Mouse (Mus musculus) testis, adult 2 months (tissue): Measurements from ENCODE around the gene Omp.

ENCODE experiments used
- CTCF ChIP-seq: fragments of 200-500 bp; IDR thresholded peaks from 2 replicates; pipeline ENCODE4 v1.5.1; 2012; ENCODE audit warnings: low read depth, mild to moderate bottlenecking, inconsistent platforms, low read length, moderate library complexity; ENCODE audit not compliant: control insufficient read depth, insufficient read depth, insufficient replicate concordance
- POLR2A ChIP-seq: fragments of 200-500 bp; IDR thresholded peaks from 2 replicates; pipeline ENCODE4 v1.6.1; 2012; ENCODE audit warnings: low read depth, mild to moderate bottlenecking, inconsistent platforms, low read length, moderate library complexity; ENCODE audit not compliant: control insufficient read depth

DNA sequence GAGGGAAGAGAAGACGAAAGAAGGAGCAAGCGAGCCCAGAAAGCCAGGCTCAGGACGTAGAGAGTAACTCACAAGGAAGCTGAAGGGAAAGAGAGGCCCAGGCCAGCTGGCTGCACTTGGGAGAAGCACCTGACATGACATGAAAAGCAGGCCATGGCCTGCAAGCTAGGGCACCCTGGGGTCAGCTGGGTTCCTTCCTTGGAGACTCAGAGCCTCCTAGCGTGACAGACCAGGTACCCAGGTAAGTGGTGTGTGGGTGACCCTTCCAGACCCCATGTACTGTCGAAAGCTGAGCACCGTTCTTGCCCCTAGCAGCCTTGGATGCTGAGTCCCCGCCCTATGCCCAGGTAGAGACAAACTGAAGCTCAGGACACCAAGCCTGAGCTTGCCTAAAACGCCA, 27.4 kb upstream of the Omp start:
- TF ChIP-seq POLR2A (no peak), CTCF (no peak)
